Mouse (Mus musculus): ENCODE data around the gene Uba2.
"Not testable (repeated sequence)": the region's sequence is repeated elsewhere in the genome, so short reads cannot be mapped to it uniquely, and the experiment has no call there.

Gene Uba2

DNA sequence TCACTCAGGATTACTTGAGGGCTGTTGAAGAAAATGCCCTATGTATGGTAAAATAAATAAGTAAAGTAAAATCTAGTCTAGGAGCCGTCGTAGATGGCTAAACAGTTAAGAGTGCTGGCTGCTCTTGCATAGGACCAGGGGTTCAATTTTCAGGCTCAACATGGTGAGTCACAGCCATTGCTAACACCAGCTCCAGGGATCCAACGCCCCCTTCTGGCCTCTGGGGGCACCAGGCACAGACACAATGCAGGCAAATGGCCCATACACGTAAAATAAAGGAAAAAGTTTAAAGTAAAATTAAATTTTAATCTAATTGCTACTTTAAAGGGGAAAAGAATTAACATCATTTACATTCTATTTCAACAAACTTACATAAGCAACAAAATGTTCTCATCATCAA is 2.5 kb downstream of the Uba2 start:
- no peak for DNase-seq (ENCODE audit: low spot score in 2 of 2)

DNA sequence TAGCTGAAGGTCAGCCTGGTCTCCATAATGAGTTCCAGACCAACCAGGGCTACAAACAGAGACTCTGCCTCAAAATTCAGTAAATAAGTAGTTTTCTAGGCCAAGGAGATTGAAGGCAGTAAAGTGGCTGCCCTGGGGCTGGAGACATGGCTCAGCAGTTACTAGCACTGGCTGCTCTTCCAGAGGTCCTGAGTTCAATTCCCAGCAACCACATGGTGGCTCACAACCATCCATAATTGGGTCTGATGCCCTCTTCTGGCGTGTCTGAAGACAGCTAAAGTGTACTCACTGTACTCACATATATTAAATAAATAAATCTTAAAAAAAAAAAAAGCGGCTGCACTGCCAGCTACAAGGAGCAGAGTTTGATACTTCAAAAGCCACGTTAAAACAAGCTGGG is 3.4 kb downstream of the Uba2 start:
- no peak for DNase-seq (ENCODE audit: low spot score in 2 of 2)

DNA sequence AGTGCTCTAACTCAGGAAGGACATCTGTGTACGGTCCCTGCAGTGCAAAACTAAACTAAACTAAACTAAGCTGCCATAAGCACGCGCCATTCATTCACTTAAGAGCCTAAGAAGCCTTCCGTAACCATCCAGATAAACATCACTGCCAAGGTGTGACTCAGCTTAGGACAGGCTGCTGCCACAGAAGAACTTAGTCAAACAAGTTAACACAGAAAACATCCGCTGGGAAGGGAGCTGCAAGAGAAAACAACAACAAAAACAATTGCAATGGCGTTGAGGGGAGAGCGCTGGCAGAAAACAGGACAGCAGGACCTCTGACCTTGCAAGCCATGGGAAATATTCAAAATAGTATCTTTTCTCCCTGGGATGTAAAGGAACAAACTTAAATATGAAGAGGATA is 4.7 kb downstream of the Uba2 start:
- no peak for DNase-seq (ENCODE audit: low spot score in 2 of 2)

DNA sequence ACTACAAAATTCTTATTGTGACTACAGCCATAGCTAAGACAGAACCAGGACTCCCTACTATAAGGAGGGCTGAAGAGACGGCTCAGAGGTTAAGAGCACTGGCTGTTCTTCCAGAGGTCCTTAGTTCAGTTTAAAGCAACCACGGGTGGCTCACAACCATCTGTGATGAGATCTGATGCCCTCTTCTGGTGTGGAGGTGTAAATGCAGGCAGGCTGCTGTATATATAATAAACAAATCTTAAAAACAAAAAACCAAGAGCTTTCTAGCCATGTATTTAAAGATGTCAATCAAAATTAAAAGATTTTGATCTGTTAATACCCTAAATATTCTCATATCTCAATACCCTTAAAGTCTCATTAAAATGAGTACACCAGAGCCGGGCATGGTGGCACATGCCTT is 10.2 kb downstream of the Uba2 start:
- DNase-seq (ENCODE audit: low spot score in 2 of 2), result no peak

DNA sequence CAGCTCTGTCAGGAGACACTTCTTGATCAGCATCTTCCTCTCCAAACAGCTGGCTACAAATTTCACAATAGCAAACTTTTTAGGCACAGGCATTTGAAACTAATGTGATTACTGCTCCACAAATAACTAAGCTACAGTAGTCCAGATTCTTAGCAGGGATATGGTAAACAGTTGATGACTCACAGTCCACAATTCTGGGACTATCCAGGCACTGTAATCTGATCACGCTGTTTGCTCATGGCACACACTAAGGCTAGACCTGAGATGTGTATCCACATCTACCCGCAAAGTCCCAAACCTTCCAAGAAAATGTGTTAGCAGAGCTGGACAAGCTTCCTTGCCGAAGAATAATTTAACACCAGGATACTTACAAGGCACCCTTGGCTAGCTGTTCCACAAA is 11.4 kb downstream of the Uba2 start:
- no peak for DNase-seq (ENCODE audit: low spot score in 2 of 2)

DNA sequence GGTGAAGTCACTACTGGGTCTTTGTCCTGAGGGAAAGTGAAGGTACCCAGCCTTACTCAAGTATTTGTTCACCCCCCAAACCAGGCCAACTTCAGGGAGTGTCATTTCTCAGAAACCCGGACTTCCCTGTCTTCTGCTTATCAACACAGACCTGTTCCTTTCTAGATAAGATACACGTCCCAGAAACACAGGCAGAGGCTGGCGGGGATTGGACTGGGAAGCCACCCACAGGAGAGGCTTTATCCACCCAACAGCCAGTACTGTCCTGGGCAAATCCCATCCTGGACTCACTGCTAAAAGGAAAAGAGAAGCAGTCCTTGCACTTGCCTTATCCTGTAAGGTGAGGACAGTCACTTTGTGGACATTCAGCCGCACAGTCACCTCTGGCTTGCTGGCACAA is 22.2 kb downstream of the Uba2 start:
- no peak for DNase-seq (ENCODE audit: low spot score in 2 of 2)

DNA sequence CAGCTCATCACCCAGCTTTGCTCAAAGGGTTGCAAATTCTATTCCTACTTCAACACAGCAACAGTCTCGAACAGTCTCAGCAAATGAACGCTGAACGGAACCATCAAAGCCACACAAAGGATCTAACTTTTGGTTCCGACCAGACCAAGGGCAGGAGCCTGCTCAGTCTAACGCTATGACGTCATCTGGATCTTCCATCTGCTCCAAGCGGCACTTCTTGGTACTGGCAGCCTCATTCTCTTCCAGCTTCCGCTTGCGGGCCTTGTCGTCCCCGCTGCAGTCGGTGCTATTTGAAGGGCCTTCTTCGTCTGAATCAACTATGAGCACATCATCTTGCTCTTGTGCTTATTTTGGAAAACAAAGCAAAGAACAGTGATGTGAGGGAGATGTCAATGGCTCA is 28.3 kb downstream of the Uba2 start:
- peak in 1 of 2 experiments; percentile 42 for DNase-seq (ENCODE audit: low spot score in 2 of 2)

DNA sequence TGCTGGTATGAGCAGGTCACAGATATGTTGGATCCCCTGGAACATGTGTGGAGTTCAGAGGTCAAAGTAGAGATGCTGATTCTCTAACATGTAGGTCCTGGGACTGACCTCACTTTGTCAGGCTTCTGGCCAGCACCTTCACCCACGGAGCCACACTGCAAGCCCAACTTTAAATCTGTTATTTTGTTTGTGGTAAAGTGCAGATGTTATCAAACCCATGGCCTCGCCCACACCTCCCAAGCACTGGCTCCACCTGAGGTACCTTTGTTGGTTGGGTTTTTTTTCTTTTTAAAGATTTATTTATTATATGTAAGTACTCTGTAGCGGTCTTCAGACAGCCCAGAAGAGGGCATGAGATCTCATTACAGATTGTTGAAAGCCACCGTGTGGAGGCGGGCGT is 29.9 kb downstream of the Uba2 start:
- DNase-seq (ENCODE audit: low spot score in 2 of 2), result no peak

DNA sequence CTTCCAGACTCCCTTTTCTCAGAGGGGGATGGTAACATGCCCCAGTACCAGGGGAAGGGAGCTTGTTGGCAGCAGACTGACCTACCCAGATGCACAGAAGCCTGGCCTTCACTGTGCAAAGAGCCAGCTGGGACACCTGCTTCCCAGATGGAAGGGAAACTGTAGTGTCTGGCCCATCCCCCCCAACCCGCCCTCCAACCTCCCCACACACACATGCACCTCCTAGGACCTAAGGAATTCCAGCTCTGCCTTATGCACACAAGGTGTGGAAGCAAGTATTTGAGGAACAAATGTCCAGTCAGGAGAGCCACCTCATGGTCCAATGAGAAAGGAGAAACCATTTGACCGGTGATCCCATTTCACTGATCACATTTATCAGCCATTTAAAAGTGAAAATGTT is 35.1 kb downstream of the Uba2 start:
- DNase-seq (ENCODE audit: low spot score in 2 of 2), result no peak

DNA sequence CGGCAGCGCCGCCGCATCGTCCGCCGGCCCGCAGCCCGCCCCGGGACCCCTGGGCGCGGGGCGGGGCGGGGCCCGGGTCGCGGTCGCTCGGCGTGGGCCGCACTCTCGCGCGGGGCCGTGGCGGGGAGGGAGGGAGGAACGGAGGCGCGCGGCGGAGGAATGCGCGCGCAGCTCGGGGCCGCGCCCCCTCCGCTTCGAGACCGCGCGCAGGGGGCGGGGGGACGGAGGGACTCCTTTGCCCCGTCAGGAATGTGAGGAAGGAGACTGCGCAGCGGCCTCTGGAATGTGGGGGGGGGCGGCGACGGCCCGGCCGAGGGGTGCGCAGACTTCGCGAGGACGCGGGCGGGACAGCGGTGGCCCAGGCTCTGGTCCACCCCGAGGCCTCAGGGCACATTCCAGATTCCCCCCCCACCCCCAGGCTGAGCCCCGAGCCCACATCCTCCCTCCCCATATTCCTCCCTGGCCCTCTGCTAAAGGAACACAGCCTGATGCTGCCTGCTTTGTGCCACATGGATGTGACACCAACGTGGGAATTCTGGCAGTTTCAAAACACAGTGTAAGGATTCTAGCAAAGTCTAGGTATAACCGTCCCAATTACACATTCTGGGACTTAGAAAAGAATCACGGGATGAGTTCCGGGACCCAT is 36.2 kb downstream of the Uba2 start, which contains the start of gene Wtip:
TSS of gene Wtip (minus strand) at position 152 of the 646 bp plus-strand sequence.
- peak in 1 of 2 experiments; percentile 34 for DNase-seq (ENCODE audit: low spot score in 2 of 2)

DNA sequence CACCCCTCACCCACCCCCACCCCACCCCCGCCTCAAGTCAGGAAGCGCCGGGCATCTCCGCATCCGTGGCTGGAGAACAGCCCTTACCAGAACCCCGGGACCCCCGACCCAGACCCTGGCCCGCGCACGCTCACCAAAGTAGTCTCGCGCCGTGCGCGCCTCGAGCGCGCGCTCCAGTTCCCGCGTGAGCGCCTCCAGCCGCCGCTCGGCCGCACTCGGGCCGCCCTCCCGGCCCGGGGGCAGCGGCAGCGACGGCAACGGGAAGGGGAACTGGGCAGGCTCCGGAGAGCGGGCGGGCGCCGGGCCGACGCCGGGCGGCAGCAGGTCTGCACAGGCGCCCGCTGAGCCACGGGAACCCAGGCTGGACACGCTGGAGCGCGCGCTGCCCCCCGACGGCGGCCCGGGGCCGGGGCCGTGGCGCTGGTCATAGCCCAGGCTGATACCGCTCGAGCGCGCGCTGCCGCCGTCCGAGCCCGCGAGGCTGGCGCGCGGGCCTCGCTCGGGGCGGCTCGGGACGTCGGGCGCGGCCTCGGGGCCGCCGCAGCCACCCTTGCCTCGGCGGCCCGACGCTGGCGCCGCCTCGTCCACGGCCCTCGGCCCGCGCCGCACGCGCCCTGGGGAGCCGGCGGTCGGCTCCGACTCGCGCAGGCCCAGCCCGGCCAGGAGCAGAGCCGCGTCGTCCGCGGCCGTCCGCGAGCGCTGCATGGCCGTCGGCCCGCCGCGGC is 36.9 kb downstream of the Uba2 start:
- DNase-seq (ENCODE audit: low spot score in 2 of 2), result no peak

DNA sequence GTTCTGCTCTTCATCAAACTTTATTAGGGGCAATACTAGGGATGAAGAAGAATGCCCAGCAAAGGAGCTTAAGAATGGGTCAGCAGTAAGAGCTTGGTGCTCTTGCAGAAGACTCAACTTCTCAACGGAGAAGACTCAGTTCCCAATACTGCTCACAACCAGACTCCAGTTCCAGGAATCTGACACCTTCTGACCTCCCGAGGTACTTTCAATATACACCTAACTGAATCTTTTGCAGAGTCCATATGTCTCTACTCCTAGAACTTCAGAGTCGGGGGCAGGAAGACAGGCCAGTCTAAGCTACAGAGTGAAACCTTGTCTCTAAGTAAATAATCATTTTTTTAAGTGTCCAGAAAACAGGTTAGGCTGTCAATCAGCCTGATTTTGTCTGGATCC is 37.4 kb downstream of the Uba2 start:
- no peak for DNase-seq (ENCODE audit: low spot score in 2 of 2)

DNA sequence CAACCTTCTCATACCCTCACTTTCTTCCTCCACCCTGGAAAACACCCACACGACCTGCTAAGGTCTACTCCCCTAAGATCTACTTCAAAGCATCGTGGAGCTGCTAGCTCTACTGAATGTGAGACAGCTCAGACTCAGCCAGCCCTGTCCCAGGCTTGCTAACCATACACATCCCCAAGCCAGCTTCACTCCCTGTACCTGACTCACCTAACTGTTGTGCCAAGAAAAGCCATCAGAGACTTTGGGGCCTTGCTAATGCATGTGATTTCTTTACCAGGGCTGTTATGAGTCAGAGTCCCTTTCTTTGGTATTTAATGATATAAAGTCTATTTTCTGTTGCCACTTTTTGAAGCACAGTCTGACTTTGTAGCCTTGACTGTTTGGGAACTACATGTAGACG is 38.3 kb downstream of the Uba2 start:
- no peak for DNase-seq (ENCODE audit: low spot score in 2 of 2)

DNA sequence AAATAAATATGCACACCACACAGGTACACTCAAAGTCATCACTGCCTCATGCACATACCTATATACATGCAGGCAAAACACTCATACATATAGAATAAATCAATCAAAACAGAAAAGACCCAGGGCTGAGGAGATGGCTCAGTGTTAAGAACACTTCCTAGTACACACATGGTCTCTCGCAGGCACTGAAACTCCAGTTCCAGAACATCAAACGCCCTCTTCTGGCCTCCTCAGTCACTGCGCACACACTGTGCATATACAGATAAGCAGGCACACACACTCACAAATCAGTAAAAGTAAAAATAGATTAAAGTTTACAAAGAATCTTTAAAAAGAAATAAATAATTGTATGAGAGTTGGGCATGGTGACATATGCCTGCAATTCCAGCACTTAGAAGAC is 43.1 kb downstream of the Uba2 start:
- no peak for DNase-seq (ENCODE audit: low spot score in 2 of 2)

DNA sequence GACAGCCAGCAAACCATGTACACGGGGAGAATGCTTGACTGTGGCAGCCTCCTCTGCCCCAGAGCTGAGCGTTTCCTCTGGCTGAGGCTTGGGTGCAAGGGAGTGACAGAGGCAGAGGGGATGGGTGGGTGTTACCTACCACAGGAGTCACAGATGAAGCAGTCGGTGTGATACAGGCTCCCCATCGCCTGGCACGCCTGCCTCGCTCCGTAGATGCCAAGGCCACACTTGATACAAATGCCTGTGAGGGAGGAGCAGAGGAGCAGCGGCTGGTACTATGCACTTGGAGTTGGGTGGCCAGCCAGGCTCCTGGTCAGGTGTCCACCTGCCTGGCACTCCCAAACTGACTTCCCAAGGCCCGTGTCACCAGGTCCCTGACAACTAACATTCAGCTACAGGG is 44.1 kb downstream of the Uba2 start:
- no peak for DNase-seq (ENCODE audit: low spot score in 2 of 2)

DNA sequence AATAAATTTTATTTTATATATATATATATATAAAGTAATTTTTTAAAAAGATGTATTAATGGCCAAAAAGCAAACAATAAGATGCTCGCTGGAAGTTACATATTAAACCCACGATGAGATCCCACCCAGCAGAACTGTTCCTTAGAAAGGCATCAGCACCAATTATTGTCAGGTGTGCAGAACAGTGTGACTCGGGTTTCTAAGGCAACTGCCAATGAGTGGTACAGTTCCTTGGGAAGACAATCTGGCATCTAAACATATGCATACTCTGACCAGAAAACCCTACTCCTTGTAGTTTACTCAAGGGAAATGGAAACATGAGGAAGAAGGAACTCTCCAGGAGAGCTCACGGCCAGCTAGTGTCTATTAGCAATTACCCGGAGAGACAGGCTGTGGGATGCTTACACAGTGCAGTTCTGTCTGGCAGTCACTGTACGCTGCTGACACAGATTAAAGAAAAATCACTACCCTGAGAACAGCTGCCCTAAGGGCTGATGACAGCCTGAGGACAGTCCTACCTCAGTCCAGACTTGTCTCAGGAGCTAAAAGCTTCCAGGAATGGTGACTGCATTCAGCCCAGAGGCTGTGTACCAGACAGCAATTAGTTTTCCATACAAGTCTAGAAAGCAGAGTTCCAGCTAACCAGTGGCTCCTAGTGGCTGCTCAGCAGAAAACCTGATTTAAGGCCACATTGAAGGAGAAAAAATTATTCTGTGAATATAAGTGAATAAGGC is 46.2 kb downstream of the Uba2 start:
- DNase-seq (ENCODE audit: low spot score in 2 of 2), result no peak

DNA sequence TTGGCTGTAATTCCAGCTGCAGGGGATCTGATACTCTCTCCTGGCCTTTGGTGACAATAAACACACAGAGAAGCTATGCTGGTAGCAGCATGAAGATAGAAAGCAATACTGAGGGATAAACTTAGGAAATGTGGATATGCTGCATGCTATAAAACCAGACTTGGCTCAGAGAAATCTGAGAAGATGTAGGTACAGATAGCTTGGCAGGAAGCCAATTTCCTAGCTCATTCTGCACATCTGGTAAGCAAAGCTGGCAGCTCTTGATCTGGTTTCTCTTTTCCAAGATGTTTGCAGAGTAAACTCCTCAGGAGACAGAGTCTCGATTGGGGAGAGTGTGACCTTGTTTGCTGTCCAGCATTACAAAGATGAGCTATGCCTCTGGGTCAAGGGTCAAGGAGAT is 48.8 kb downstream of the Uba2 start:
- DNase-seq (ENCODE audit: low spot score in 2 of 2), result not testable (repeated sequence)

DNA sequence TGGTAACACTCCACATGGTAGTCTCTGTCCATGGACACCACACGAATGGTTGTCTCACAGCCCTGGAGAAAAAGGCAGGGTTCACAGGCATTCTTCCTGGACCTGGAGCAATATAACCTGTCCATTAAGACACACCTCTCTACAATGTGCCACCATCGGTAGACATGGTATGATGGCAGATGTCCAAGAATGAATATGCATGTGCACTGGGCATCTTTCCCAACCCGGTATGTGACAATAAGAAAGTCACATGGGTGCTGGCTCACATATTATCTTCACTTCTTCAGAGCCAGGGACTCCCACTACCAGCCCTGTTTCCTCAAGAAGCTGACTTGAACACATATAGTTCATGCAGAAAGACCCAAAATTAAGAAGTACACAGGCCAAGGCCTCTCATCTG is 52.8 kb downstream of the Uba2 start:
- DNase-seq (ENCODE audit: low spot score in 2 of 2), result no peak

DNA sequence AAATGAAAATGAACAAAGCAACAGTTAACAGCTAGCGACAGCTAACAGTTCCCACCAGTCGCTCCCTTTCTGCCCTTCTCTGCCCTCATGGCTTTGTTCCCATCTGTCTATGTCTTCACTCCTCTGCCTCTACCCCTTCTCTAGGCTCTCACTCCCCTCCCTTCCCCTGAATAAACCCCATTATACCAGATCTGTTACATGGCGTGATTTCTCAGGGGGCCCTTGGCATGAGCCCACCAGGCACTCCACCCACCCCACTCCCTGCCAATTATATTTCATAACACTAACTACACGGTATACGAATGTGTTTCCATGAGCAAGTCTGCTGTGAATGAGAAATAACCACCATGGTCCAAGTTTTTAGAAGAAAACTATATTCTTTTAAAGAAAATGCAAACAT is 60.2 kb downstream of the Uba2 start:
- DNase-seq (ENCODE audit: low spot score in 2 of 2), result no peak

DNA sequence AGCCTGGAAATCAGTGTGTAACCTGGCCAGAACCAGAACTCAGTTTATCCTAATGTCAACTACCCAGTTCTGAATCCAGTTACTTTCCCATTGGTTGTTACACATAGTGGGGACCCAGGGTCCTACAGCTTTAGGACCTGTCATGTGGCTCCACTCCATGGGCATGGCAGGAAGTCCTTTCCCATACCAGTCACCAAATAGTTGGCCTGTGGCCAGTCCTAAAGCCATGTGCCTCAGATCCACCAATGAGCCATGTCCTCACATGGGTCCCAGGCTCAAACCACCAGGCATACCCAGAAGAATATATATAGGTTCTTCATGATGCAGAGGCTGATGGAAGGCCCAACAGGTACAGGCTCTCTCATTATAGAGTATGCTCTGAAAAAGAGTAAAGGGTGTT is 68.1 kb downstream of the Uba2 start:
- DNase-seq (ENCODE audit: low spot score in 2 of 2), result no peak

DNA sequence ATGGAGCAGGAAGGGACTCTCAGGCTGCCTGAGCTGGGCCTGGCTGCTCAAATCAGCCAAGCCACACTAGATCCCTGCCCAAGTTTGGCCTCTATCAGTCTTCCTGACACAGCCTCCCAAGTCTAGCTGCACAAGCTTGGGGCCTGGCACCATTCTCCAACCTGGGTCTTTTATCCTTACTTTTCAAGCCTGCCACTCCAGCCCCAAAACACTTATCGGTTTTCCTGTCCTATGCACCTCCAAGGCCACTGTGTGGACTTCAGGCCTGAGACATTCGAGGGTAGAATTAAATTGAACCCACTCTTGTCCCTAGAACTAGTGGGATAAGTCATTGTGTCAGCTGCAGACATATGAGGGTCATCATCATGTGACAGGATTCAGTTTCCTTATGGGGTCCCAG is 69.4 kb downstream of the Uba2 start:
- DNase-seq (ENCODE audit: low spot score in 2 of 2), result no peak

DNA sequence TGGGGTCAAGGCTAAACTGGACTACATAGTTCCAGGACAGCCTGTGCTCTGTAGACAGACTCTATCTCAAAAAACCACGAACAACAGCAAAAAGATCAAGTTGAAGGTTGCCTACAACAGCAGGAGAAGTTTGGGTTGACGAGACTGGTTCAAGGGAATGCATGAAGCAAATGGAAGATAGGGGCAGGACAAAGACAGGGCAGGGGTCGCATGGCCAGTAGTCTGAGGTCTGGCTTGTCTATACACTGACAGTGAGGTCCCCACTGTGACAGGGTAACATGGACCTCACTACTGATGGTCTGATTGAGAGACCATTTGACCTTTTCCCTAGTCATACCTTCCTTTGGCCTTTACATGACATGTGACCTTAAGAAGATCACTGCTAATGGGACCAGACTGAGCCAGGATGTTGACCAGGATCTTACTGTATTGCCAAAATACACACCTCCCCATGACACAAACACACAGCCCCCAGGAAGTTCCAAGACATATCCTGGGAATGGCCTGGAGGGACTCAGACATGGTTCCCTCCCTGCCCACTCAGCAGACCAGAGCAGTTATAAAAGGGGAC is 74.4 kb downstream of the Uba2 start, which contains the start of gene Scgb1b30:
TSS of gene Scgb1b30 (plus strand) at position 521 of the 571 bp plus-strand sequence.
- no peak for DNase-seq (ENCODE audit: low spot score in 2 of 2)

Data from frontal cortex, postnatal 36 days (tissue).